Mouse (Mus musculus) B cell, adult 62 days (primary cell): ENCODE results near the gene Tnfrsf1a. TPM values are rescaled to one million over a fixed set of nuclear protein-coding genes. Genes with fewer than 3 reads are reported as not detected.

ENCODE experiments used
- total RNA-seq: library from RNA; stranded (reverse); gene quantifications from 4 replicates; pipeline ENCODE4 v1.2.4, GENCODE M21; 2023

Gene Tnfrsf1a
- 1.1 to 2.5 TPM (median 1.4 TPM) in 4 replicates for total RNA-seq

GRCm38 (mm10) chr6:125348721-125349574 lies at the start of gene Tnfrsf1a:
Tnfrsf1a (plus strand) TSS chr6:125349362.

GRCm38 (mm10) chr6:125313546-125314230 lies 35.5 kb upstream of the Tnfrsf1a start, which contains the start of gene Ltbr:
Ltbr (minus strand) TSS chr6:125313885.

GRCm38 (mm10) chr6:125320323-125320722 lies 28.8 kb upstream of the Tnfrsf1a start, which contains the start of gene Scnn1a:
Scnn1a (plus strand) TSS chr6:125320659.

GRCm38 (mm10) chr6:125380372-125381360 lies 31.5 kb downstream of the Tnfrsf1a start, which contains the start of gene Plekhg6:
Plekhg6 (minus strand) TSS chr6:125380793.

Other genes with a start within 250 kb of the Tnfrsf1a start
- 34.6 to 42.1 TPM (median 38.3 TPM) in 4 replicates for gene Nop2, start 217.5 kb upstream of the Tnfrsf1a start, total RNA-seq
- gene Iffo1, start 204.1 kb upstream of the Tnfrsf1a start, total RNA-seq = 42.9 to 47.2 TPM (median 44.7 TPM) in 4 replicates
- gene Gapdh, start 182.9 kb upstream of the Tnfrsf1a start, total RNA-seq = 392 to 444 TPM (median 437 TPM) in 4 replicates
- 38.6 to 46.4 TPM (median 44.2 TPM) in 4 replicates for gene Ncapd2, start 157.7 kb upstream of the Tnfrsf1a start, total RNA-seq
- 31.0 to 37.3 TPM (median 34.3 TPM) in 4 replicates for gene Mrpl51, start 157.6 kb upstream of the Tnfrsf1a start, total RNA-seq
- 52.5 to 69.2 TPM (median 57.3 TPM) in 4 replicates for gene Vamp1, start 133.8 kb upstream of the Tnfrsf1a start, total RNA-seq
- 24.7 to 26.0 TPM (median 25.6 TPM) in 4 replicates for gene Tapbpl, start 117.5 kb upstream of the Tnfrsf1a start, total RNA-seq
- 0.63 to 3.4 TPM (median 2.1 TPM) in 4 replicates for gene Cd27, start 112.4 kb upstream of the Tnfrsf1a start, total RNA-seq
- gene Tuba3a, start 63.3 kb upstream of the Tnfrsf1a start, total RNA-seq = not detected in 4 replicates
- 0.54 to 1.5 TPM (median 1.0 TPM) in 3 of 4 replicates, not detected in the other for gene Ltbr, start 35.5 kb upstream of the Tnfrsf1a start, total RNA-seq
- not detected in 4 replicates for gene Scnn1a, start 28.7 kb upstream of the Tnfrsf1a start, total RNA-seq
- gene Plekhg6, start 31.4 kb downstream of the Tnfrsf1a start, total RNA-seq = not detected in 4 replicates
- gene Cd9, start 145.4 kb downstream of the Tnfrsf1a start, total RNA-seq = 17.4 to 25.6 TPM (median 22.9 TPM) in 4 replicates
- gene Vwf, start 197.4 kb downstream of the Tnfrsf1a start, total RNA-seq = 0.39 to 2.4 TPM (median 1.6 TPM) in 4 replicates